Mouse (Mus musculus): ENCODE measurements around the gene Pars2. TPM values are rescaled to one million over a fixed set of nuclear protein-coding genes. Genes with fewer than 3 reads are reported as not detected.

The Pars2 gene
- polyA plus RNA-seq, 1 experiment = not detected

DNA sequence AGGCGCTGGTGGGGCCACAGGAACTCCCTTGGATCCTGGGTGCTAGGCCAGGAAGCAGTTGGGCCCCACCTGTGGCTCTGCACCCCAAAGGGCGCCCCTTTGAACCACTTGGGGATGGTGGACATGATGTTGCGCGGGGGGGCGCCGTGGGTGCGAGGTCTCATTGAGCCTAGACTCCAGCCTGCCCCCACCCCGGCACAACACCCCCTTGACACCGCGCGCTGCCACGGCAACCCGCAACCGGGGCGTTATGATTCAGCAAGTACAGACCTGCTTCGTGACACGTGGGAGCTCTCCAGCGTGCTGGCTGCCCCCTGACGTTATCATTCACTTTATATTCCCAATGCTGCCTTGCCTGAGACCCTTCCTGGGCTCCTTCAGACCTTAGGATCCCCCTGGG is 33.8 kb upstream of the Pars2 start, which contains the start of gene Lexm:
Gene Lexm, minus strand, starts transcription at position 186 of the 400 bp plus-strand sequence.
- Histone ChIP-seq H3K27ac (ENCODE audit: insufficient read depth, low read depth, low read length) (no peak within 1 kb of the TSS), H3K4me3 (ENCODE audit: insufficient read depth, low read depth, low read length) (peak within 1 kb of the TSS; percentile 17; the same call in 1 of the 2 replicates), H3K4me1 (ENCODE audit: control insufficient read depth, insufficient read depth, low read length) (peaks cover 12% of the 10 kb centered on the region)
- WGBS = 2% methylated on average over 19 of the region's 19 CpGs
- TF ChIP-seq CTCF (IDR thresholded peaks at IDR 0.05; ENCODE audit: insufficient read depth, low read depth, low read length) = no peak
- TF ChIP-seq POLR2A (IDR thresholded peaks at IDR 0.05; ENCODE audit: insufficient read depth, low read depth, low read length) = no peak

DNA sequence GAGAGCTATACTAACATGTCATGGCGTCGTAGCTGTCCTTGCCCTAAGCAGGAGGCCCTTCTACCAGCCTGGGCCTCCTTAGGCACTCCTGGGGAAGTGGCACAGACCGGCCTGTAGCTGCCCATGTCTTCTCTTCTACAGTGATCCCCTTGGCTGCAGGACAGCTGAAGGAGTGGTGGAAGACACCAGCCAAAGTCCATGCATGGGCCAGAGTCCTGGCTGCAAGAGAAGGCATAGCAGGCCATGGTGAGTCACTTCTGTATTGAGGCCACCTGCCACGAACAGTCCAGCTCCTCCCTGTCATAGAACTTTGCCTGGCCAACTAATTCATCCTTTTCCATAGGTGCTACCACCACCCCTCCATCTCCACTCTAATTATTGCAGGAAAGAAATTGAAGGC is 32.0 kb upstream of the Pars2 start:
- Histone ChIP-seq H3K27ac (ENCODE audit: insufficient read depth, low read depth, low read length) (no peak overlapping the region), H3K4me1 (ENCODE audit: control insufficient read depth, insufficient read depth, low read length) (peaks cover 17% of the 10 kb centered on the region), H3K4me3 (ENCODE audit: insufficient read depth, low read depth, low read length) (no peak overlapping the region)
- WGBS = 95% methylated on average over 4 of the region's 4 CpGs
- no peak for TF ChIP-seq CTCF (IDR thresholded peaks at IDR 0.05; ENCODE audit: insufficient read depth, low read depth, low read length)
- TF ChIP-seq POLR2A (IDR thresholded peaks at IDR 0.05; ENCODE audit: insufficient read depth, low read depth, low read length) = no peak

DNA sequence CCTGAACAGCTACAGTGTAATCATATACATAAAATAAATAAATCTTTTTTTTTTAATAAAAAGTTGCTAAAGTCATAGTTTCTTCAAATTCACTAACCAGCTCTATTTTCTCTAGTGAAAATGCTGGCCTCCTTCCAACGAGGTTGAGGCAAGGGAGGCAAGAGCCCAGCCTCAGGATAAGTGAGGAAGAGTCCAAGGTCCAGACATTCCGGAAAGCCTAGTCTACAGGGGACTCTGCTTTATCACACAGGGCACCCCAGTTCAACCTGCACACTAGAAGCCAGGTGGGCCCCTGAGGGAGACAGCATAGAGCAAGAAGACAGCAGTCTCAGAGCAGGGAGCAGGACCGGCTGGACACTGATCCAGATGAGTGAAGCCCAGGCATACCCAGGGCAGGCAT is 29.4 kb upstream of the Pars2 start:
- 87% methylated on average over 3 of the region's 3 CpGs for WGBS
- H3K4me3 ChIP-seq (ENCODE audit: insufficient read depth, low read depth, low read length) = no peak overlapping the region
- no peak overlapping the region for H3K27ac ChIP-seq (ENCODE audit: insufficient read depth, low read depth, low read length)
- TF ChIP-seq POLR2A (IDR thresholded peaks at IDR 0.05; ENCODE audit: insufficient read depth, low read depth, low read length) (no peak), CTCF (IDR thresholded peaks at IDR 0.05; ENCODE audit: insufficient read depth, low read depth, low read length) (no peak)
- H3K4me1 ChIP-seq (ENCODE audit: control insufficient read depth, insufficient read depth, low read length) = peaks cover 17% of the 10 kb centered on the region

DNA sequence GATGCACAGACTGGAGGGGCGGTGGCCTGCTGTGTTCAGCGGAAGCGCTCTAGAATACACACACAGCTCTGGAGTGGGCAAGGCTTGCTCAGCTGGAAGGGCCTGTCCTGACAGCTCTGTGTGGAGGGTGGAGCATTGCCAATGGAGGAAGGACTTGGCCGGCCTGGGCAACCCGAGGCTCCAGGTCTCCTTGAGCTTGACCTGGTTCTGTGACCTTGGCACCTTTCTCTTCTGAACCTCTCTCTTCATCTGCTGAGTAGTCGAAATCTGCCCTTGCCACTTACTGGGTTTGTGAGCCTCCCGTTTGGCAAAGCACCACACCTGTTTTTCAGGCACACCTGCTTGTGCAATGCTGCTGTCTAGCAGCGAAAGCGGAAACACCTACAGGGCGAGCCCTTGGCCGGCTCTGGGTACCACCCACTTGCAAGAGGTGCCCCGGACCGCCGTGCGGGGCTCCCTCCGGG is 28.8 kb upstream of the Pars2 start, which contains the start of gene Ttc22:
Gene Ttc22, plus strand, starts transcription at position 403 of the 464 bp plus-strand sequence.
- TF ChIP-seq POLR2A (IDR thresholded peaks at IDR 0.05; ENCODE audit: insufficient read depth, low read depth, low read length) (no peak), CTCF (IDR thresholded peaks at IDR 0.05; ENCODE audit: insufficient read depth, low read depth, low read length) (no peak)
- Histone ChIP-seq H3K4me3 (ENCODE audit: insufficient read depth, low read depth, low read length) (no peak within 1 kb of the TSS), H3K27ac (ENCODE audit: insufficient read depth, low read depth, low read length) (no peak within 1 kb of the TSS), H3K4me1 (ENCODE audit: control insufficient read depth, insufficient read depth, low read length) (peaks cover 13% of the 10 kb centered on the region)
- 39% methylated on average over 16 of the region's 16 CpGs for WGBS

DNA sequence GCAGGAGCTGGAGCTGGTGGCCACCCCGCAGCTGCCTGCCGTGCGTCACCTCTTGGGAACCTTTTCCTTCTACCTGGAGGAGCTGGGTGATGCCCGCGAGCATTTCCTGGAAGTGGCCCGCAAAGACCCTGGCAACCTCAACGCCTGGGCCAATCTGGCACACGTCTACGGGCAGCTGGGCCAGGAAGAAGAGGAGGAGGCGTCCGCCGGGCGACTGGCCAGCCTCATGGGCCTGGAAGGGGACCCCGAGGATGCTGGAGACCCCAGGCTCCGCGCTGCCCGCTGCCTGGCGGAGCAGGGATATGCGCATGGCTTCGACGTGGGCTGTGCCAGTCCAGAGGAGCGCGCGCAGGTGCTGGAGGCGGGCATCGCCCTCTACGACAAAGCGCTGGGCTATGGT is 28.2 kb upstream of the Pars2 start:
- TF ChIP-seq CTCF (IDR thresholded peaks at IDR 0.05; ENCODE audit: insufficient read depth, low read depth, low read length) (no peak), POLR2A (IDR thresholded peaks at IDR 0.05; ENCODE audit: insufficient read depth, low read depth, low read length) (no peak)
- Histone ChIP-seq H3K4me3 (ENCODE audit: insufficient read depth, low read depth, low read length) (no peak overlapping the region), H3K27ac (ENCODE audit: insufficient read depth, low read depth, low read length) (no peak overlapping the region), H3K4me1 (ENCODE audit: control insufficient read depth, insufficient read depth, low read length) (peaks cover 9% of the 10 kb centered on the region; the same call in 1 of the 2 replicates)
- 38% methylated on average over 28 of the region's 28 CpGs for WGBS

DNA sequence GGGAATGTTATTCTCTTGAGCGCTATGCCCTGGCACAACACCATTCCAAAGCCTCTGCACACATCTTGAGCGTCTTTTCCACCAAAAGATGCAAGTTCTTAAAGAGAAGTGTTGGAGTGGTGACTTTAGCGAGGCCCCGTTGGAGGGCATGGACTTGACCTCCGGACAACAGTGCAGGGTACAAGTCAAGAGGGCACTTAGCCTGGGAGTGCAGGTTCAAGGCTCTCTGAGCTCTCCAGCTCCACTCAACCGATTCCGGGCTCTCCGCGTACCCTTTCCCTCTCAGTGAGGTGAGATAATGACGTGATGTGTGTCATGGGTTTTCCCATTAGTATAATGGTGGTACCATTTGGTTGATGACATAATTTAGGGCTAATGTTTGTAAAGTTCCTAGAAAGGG is 26.6 kb upstream of the Pars2 start:
- Histone ChIP-seq H3K27ac (ENCODE audit: insufficient read depth, low read depth, low read length) (no peak overlapping the region), H3K4me3 (ENCODE audit: insufficient read depth, low read depth, low read length) (no peak overlapping the region), H3K4me1 (ENCODE audit: control insufficient read depth, insufficient read depth, low read length) (peaks cover 8% of the 10 kb centered on the region; the same call in 1 of the 2 replicates)
- TF ChIP-seq CTCF (IDR thresholded peaks at IDR 0.05; ENCODE audit: insufficient read depth, low read depth, low read length) (no peak), POLR2A (IDR thresholded peaks at IDR 0.05; ENCODE audit: insufficient read depth, low read depth, low read length) (no peak)
- 96% methylated on average over 10 of the region's 10 CpGs for WGBS

DNA sequence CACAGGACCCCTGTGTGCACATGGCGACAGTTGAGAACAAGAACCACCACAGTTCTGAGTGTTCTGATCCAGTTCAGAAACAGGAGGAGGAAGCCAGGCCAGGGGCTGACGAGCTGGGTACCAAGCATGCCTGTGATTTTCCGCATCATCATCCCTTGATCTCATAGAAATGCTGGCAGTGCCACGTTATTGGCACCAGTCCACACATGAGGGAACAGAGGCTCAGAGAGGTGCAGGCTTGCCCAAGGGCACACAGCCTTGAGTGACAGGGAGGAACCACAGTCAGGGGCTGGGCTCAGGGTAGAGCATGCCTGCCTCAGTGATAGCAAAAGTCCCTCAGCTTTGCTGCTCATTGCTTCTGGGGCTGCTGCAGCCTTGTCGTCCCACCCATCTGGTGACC is 23.1 kb upstream of the Pars2 start:
- no peak overlapping the region for H3K4me3 ChIP-seq (ENCODE audit: insufficient read depth, low read depth, low read length)
- peaks cover 7% of the 10 kb centered on the region for H3K4me1 ChIP-seq (ENCODE audit: control insufficient read depth, insufficient read depth, low read length)
- no peak overlapping the region for H3K27ac ChIP-seq (ENCODE audit: insufficient read depth, low read depth, low read length)
- WGBS = 83% methylated on average over 5 of the region's 5 CpGs
- no peak for TF ChIP-seq POLR2A (IDR thresholded peaks at IDR 0.05; ENCODE audit: insufficient read depth, low read depth, low read length)
- no peak for TF ChIP-seq CTCF (IDR thresholded peaks at IDR 0.05; ENCODE audit: insufficient read depth, low read depth, low read length)

DNA sequence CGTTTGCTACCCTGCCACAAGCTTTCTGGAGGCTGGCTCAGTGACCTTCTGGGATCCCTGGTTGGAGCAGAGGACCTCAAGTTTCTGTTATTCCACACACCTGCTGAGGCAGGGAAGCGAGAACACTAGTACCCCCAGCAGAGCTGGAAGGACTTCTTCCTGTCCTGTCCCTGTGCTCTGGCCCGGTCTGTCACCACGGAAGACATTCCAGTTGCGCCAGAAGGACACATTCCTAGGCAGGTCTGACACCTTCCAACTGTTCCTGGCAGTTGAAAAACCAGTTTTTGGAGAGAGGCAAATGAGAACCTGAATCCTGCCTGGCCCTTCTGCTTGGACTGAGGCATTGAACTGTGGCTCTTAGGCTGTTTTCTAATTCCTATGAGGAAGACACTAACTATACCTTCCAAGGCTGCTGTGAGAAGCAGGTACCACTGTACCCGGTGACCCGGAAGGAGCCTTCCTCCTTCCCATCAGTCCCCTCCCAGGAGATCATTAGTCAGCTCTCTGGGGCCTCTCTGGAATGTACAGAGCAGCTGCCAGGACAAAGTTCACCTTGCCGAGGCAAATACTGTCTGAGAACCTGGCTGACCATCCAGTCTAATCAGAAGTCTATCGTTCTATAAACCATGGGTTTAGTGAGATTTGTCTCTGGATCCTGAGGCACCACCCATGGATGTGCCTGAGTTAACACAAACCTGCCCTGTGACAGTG is 22.1 kb upstream of the Pars2 start:
- peaks cover 14% of the 10 kb centered on the region for H3K4me1 ChIP-seq (ENCODE audit: control insufficient read depth, insufficient read depth, low read length)
- WGBS = 83% methylated on average over 9 of the region's 9 CpGs
- TF ChIP-seq POLR2A (IDR thresholded peaks at IDR 0.05; ENCODE audit: insufficient read depth, low read depth, low read length) = no peak
- TF ChIP-seq CTCF (IDR thresholded peaks at IDR 0.05; ENCODE audit: insufficient read depth, low read depth, low read length) = no peak
- no peak overlapping the region for H3K27ac ChIP-seq (ENCODE audit: insufficient read depth, low read depth, low read length)
- H3K4me3 ChIP-seq (ENCODE audit: insufficient read depth, low read depth, low read length) = no peak overlapping the region

DNA sequence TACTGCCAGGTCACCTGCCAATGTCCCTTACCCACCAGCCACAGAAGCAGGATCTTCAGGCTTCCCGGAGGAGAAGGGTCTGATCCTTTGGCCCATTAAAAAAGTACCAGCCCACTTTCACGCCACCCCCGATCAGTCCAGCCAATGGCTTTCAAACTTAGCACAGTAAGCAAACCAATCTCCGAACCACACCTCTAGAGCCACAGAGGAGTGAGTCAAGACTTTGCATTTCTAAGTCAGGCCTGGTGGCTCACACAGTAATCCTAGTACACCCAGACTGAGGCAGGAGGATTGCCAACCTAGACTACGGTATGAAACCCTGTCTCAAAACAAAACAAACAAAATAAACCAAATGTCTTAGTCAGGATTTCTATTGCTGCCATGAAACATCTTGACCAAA is 21.5 kb upstream of the Pars2 start:
- no peak overlapping the region for H3K27ac ChIP-seq (ENCODE audit: insufficient read depth, low read depth, low read length)
- 86% methylated on average over 5 of the region's 5 CpGs for WGBS
- H3K4me3 ChIP-seq (ENCODE audit: insufficient read depth, low read depth, low read length) = no peak overlapping the region
- no peak for TF ChIP-seq CTCF (IDR thresholded peaks at IDR 0.05; ENCODE audit: insufficient read depth, low read depth, low read length)
- no peak for TF ChIP-seq POLR2A (IDR thresholded peaks at IDR 0.05; ENCODE audit: insufficient read depth, low read depth, low read length)
- peaks cover 20% of the 10 kb centered on the region for H3K4me1 ChIP-seq (ENCODE audit: control insufficient read depth, insufficient read depth, low read length)
